Mouse (Mus musculus) kidney, embryonic 16.5 days (tissue): Measurements from ENCODE around the gene Chd2. TPM values are rescaled to one million over a fixed set of nuclear protein-coding genes. Genes with fewer than 3 reads are reported as not detected.
"Not testable (repeated sequence)": the region's sequence is repeated elsewhere in the genome, so short reads cannot be mapped to it uniquely, and the experiment has no call there.

Experiments used
- ATAC-seq: fragments of 200-750 bp; cut with Nextera tagmentation; 2 replicates; pipeline ENCODE4 v1.8.0; 2017; ENCODE audit warnings: moderate TSS enrichment; ENCODE audit not compliant: low FRiP score, low TSS enrichment
- H3K27ac ChIP-seq: fragments of 300-500 bp; sonication (generic); 2 replicates; pipeline ENCODE4 v1.5.1; 2014; ENCODE audit warnings: low read length
- H3K27me3 ChIP-seq: fragments of 300-500 bp; sonication (generic); 2 replicates; pipeline ENCODE4 v1.6.1; 2014; ENCODE audit warnings: low read length, control low read depth, mixed read lengths; ENCODE audit not compliant: insufficient read depth
- H3K36me3 ChIP-seq: fragments of 300-500 bp; sonication (generic); 2 replicates; pipeline ENCODE4 v1.6.1; 2014; ENCODE audit warnings: low read length, control low read depth, mixed read lengths; ENCODE audit not compliant: insufficient read depth
- H3K4me1 ChIP-seq: fragments of 300-500 bp; sonication (generic); 2 replicates; pipeline ENCODE4 v1.6.1; 2014; ENCODE audit warnings: low read length, control low read depth, mixed read lengths; ENCODE audit not compliant: insufficient read depth
- H3K4me2 ChIP-seq: fragments of 300-500 bp; sonication (generic); replicated peaks from 2 replicates; pipeline ENCODE4 v1.6.1; 2014; ENCODE audit warnings: low read depth, low read length
- H3K4me3 ChIP-seq: fragments of 300-500 bp; sonication (generic); 2 replicates; pipeline ENCODE4 v1.5.1; 2014; ENCODE audit warnings: mild to moderate bottlenecking, low read length
- H3K9ac ChIP-seq: fragments of 300-500 bp; sonication (generic); replicated peaks from 2 replicates; pipeline ENCODE4 v1.6.1; 2014; ENCODE audit warnings: low read length
- H3K9me3 ChIP-seq: fragments of 300-500 bp; sonication (generic); 2 replicates; pipeline ENCODE4 v1.6.1; 2016; ENCODE audit warnings: low read length, control low read depth
- WGBS: fragments of 180-500 bp; shearing (Covaris S2); extraction: QIAGEN DNeasy Blood & Tissue Kit; methylation state at CpG from one replicate; pipeline ENCODE4 v1.1.7; 2014; 5-methylcytosine and 5-hydroxymethylcytosine counted together
- polyA plus RNA-seq: library from polyadenylated mRNA; unstranded; fragments of >200 nt; fragmentation: Nextera tagmentation; extraction: Ambion mirVana; gene quantifications from 2 replicates; pipeline ENCODE4 v1.2.1, GENCODE M21; 2015

Chd2 gene
- polyA plus RNA-seq, 1 experiment from 2014 or later, result 45.3 TPM

DNA sequence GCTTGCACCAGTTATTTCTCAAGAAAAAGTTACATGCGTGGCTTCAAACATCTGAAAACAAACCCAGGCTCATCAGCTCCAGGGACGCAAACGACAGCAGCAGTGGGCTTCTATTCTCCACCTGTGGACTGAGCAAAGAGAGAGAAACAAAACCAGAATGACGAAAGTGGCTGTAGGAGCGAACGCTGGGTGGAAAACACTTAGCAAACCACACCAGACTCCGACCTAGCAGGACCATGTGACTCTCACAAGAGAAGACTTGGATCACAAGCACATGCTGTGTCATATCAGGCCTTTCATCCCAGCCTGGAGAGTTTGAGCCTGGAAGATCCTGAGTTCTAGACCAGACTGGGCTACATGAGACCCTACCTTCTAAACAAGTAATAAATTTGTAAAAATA, 41.8 kb upstream of the Chd2 start:
- H3K27ac ChIP-seq, result peak overlapping the region; percentile 93; the same call in 1 of the 2 replicates
- 86% methylated on average over 7 of the region's 7 CpGs for WGBS
- ATAC-seq, result no peak
- no peaks in the 10 kb centered on the region for H3K36me3 ChIP-seq
- H3K27me3 ChIP-seq, result no peaks in the 10 kb centered on the region
- peaks cover 47% of the 10 kb centered on the region for H3K4me1 ChIP-seq
- no peak overlapping the region for H3K4me2 ChIP-seq
- H3K9ac ChIP-seq, result no peak overlapping the region
- H3K4me3 ChIP-seq, result no peak overlapping the region
- H3K9me3 ChIP-seq, result no peaks in the 10 kb centered on the region

- H3K36me3 ChIP-seq, result no peaks in the 10 kb centered on the region
- 51% methylated on average over 6 of the region's 6 CpGs for WGBS
- ATAC-seq, result no peak
- no peaks in the 10 kb centered on the region for H3K27me3 ChIP-seq
- no peak overlapping the region for H3K4me2 ChIP-seq
- H3K9ac ChIP-seq, result no peak overlapping the region
- peaks cover 49% of the 10 kb centered on the region for H3K4me1 ChIP-seq
- no peaks in the 10 kb centered on the region for H3K9me3 ChIP-seq
- H3K4me3 ChIP-seq, result no peak overlapping the region
- H3K27ac ChIP-seq, result no peak overlapping the region
These were observed 40.3 kb upstream of the Chd2 start for GRCm38 (mm10) chr7:73581836-73582375.

GRCm38 (mm10) chr7:73579072-73579731, 37.6 kb upstream of the Chd2 start:
- Histone ChIP-seq H3K4me1 (peaks cover 29% of the 10 kb centered on the region), H3K9ac (no peak overlapping the region), H3K36me3 (no peaks in the 10 kb centered on the region), H3K27me3 (no peaks in the 10 kb centered on the region), H3K9me3 (no peaks in the 10 kb centered on the region), H3K4me2 (no peak overlapping the region), H3K4me3 (no peak overlapping the region), H3K27ac (peak overlapping the region; percentile 37)
- 54% methylated on average over 8 of the region's 8 CpGs for WGBS
- ATAC-seq, result no peak

DNA sequence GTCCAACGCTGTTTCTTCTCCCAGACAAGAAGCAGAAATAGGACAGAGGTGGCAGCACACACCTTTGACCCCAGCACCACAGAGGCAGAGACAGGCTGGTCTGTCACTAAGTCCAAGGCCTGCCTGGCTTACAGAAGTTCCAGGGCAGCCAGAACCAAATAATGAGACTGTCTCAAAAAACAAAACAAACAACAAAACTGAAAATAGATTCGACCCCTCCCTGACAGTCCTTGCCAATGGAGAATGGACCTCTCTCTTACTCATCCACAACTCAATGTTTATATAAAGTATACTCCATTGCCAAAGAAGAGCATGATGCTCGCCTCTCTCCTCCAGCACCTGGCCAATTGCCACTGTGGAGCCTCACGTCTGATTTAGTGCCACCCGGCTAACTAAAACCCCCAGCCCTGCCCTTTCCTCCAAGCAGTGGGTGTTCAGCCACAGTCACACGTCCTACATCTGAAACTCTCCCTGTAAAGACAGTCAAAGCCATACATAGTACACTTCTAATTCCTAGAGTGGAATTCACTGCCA, 36.3 kb upstream of the Chd2 start:
- peaks cover 20% of the 10 kb centered on the region; the same call in 1 of the 2 replicates for H3K4me1 ChIP-seq
- no peak overlapping the region for H3K27ac ChIP-seq
- no peaks in the 10 kb centered on the region for H3K27me3 ChIP-seq
- H3K4me3 ChIP-seq, result no peak overlapping the region
- no peak overlapping the region for H3K4me2 ChIP-seq
- no peak overlapping the region for H3K9ac ChIP-seq
- no peaks in the 10 kb centered on the region for H3K36me3 ChIP-seq
- 76% methylated on average over 6 of the region's 6 CpGs for WGBS
- no peaks in the 10 kb centered on the region for H3K9me3 ChIP-seq
- ATAC-seq, result no peak

DNA sequence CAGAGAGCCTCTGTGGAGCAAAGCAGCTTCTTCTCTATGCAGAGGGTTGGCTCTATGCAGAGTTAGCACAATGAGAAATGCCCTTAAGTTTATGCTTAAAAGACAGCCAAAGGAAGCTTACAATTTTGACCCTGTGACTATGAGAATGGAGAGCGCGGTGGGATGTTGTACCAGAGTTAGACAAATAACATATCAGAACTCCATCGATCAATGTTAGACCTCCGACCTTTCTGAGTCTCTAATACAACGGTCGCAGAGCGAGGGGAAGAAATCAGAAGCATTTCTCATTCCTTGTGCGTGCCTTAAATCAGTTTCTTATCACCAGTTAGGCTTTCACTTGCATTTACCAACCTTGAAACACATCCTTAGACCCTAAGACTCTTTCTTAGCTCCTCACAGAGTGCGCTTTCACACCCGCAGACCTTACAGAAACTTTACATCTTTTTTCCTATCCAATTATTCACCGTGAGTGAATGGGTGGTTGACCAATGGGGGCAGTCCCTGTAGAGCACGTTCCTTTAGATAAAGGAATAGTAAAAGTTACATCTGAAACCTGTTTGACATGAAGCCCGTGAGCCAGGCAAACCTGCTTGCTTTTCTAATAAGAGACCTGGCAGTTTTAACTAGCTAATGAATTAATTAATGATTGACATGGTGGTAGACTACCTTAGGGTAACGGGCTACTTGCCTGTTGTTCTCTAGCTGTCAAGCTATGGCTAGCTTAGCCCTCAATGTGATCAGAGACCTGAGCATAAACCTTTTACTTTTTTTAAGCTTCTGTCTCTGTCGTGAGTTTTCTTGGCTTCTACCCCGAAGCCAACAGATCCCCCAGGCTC, 34.7 kb upstream of the Chd2 start:
- ATAC-seq, result peak; percentile 52; the same call in 1 of the 2 replicates
- H3K9ac ChIP-seq, result no peak overlapping the region
- WGBS, result 65% methylated on average over 16 of the region's 16 CpGs
- peaks cover 20% of the 10 kb centered on the region; the same call in 1 of the 2 replicates for H3K4me1 ChIP-seq
- no peak overlapping the region for H3K27ac ChIP-seq
- H3K4me3 ChIP-seq, result no peak overlapping the region
- no peaks in the 10 kb centered on the region for H3K27me3 ChIP-seq
- H3K36me3 ChIP-seq, result no peaks in the 10 kb centered on the region
- peak overlapping the region; percentile 19; the same call in 1 of the 2 replicates for H3K4me2 ChIP-seq
- no peaks in the 10 kb centered on the region for H3K9me3 ChIP-seq

DNA sequence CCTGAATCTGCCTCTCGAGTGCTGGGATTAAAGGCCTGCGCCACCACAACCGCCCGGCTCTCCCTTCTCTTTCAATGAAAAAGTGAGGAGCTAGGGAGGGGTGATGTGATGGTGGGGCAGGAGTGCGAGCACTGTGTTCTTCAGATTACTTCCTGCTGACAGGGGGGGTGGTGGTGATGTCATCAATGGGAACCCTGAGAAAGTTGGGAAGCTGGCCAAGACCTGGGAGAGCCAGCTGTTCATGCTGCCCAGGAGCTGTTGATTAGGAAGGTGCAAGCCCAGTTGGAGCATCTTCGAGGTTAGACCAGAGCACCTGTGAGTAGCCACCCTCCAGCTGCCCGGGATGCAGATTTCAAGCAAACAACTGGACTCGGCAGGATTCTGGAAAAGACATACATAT, 33.6 kb upstream of the Chd2 start:
- no peak overlapping the region for H3K4me2 ChIP-seq
- no peaks in the 10 kb centered on the region for H3K9me3 ChIP-seq
- no peak overlapping the region for H3K27ac ChIP-seq
- H3K36me3 ChIP-seq, result no peaks in the 10 kb centered on the region
- H3K9ac ChIP-seq, result no peak overlapping the region
- H3K4me1 ChIP-seq, result peaks cover 20% of the 10 kb centered on the region; the same call in 1 of the 2 replicates
- WGBS, result 72% methylated on average over 8 of the region's 8 CpGs
- H3K27me3 ChIP-seq, result no peaks in the 10 kb centered on the region
- no peak overlapping the region for H3K4me3 ChIP-seq
- no peak for ATAC-seq

GRCm38 (mm10) chr7:73574673-73575072, 33.0 kb upstream of the Chd2 start:
- not testable (repeated sequence) for H3K9me3 ChIP-seq, H3K27ac ChIP-seq, H3K4me3 ChIP-seq, H3K9ac ChIP-seq, H3K36me3 ChIP-seq, ATAC-seq, H3K27me3 ChIP-seq, H3K4me2 ChIP-seq
- 81% methylated on average over 3 of the region's 3 CpGs for WGBS
- peaks cover 20% of the 10 kb centered on the region; the same call in 1 of the 2 replicates for H3K4me1 ChIP-seq

DNA sequence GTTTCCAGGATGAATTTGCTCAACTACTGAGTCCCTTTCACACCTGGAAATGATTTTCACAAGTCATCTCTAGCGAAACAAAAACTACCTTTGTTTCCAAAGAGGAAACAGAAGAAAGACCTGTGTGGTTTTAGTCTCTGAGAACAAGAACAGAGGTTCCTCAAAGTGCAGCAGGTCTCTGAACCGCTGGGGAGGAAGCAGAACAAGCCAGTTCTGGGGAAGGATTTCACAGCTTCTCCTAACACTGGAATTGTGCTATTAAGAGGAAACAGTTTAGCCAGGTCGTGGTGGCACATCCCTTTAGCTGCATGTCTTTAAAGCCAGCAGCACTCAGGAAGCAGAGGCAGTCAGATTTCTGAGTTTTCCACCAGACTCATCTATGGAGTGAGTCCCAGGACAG, 30.9 kb upstream of the Chd2 start:
- Histone ChIP-seq H3K4me2 (no peak overlapping the region), H3K36me3 (no peaks in the 10 kb centered on the region), H3K27me3 (no peaks in the 10 kb centered on the region), H3K4me1 (peaks cover 8% of the 10 kb centered on the region; the same call in 1 of the 2 replicates), H3K4me3 (no peak overlapping the region), H3K9ac (no peak overlapping the region), H3K9me3 (no peaks in the 10 kb centered on the region), H3K27ac (no peak overlapping the region)
- ATAC-seq, result no peak
- WGBS, result 73% methylated on average over 3 of the region's 3 CpGs

DNA sequence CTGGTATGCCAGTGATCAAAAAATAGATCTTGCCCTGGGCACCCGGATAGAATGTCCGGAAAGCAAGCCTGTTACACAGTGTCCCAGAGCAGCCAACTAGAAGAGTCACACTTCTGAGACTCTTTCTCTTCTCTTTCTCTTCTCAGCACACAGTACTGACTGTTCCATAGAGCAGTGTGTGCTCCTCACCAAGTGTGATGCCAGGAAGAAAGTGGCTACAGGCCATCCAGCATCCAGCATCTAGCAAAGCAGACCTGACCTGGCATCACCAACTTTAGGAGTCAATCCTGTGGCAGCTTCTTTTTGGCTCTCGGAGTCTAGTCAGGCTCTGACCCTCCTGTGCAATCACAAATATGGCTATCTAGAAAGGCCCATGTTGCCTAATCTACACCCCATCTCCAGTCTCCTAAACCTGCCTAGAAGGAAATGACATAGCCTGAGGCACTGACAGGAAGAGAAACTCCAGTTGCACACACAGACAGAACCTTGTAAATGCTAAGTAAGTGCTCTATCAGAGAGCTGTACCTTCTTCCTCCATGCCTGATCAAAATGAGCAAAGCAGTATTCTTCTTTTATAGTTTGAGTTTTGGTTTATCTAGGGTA, 27.3 kb upstream of the Chd2 start:
- no peaks in the 10 kb centered on the region for H3K9me3 ChIP-seq
- H3K4me2 ChIP-seq, result no peak overlapping the region
- no peaks in the 10 kb centered on the region for H3K36me3 ChIP-seq
- H3K9ac ChIP-seq, result no peak overlapping the region
- H3K27me3 ChIP-seq, result no peaks in the 10 kb centered on the region
- H3K4me3 ChIP-seq, result no peak overlapping the region
- peaks cover 7% of the 10 kb centered on the region; the same call in 1 of the 2 replicates for H3K4me1 ChIP-seq
- WGBS, result 81% methylated on average over 3 of the region's 3 CpGs
- no peak overlapping the region for H3K27ac ChIP-seq
- ATAC-seq, result no peak
